Mouse (Mus musculus): ENCODE measurements around the gene Cysltr2.
A peak's percentile ranks its signal among the peaks of the same experiment; 100 is the strongest.

Cysltr2 gene

DNA sequence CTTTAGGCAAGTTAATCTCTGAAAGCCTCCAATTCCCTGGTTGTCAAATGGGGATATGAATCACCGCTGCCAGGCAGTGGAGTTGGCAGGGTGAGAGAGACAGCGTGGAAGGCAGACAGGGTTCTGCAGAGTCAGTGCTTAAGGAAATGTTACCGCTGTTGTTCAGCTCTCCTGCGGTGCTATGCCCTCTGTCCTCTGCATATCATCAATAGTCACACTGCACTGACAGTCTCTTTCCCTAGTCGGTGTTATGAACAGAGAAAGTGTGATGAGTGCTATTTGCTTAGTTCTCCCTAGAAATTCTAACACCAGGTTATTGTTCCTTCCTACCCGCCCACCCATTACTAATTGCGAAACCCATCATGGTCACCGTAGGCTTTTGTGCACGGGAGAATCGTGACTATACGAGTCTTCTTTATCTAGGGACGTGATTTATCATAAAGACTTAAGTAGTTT, 65.9 kb downstream of the Cysltr2 start:
- TF ChIP-seq CTCF (conservative IDR thresholded peaks at IDR 0.05; ENCODE audit: low read length), result no peak
- no peak for TF ChIP-seq POU5F1 (IDR thresholded peaks at IDR 0.05; ENCODE audit: borderline replicate concordance, low read length)
- no peak for TF ChIP-seq NANOG (IDR thresholded peaks at IDR 0.05; ENCODE audit: borderline replicate concordance, low read length)
- H3K9me3 ChIP-seq (ENCODE audit: low read length), result no peaks in the 10 kb centered on the region
- H3K4me3 ChIP-seq (replicated peaks; ENCODE audit: low read length), result no peak overlapping the region
- peaks cover 27% of the 10 kb centered on the region for H3K27me3 ChIP-seq (ENCODE audit: insufficient read depth, low read length)
- H3K4me1 ChIP-seq (replicated peaks; ENCODE audit: low read depth, low read length), result peaks cover 2% of the 10 kb centered on the region; the same call in 1 of the 2 replicates
- no peaks in the 10 kb centered on the region for H3K36me3 ChIP-seq (ENCODE audit: insufficient read depth, low read length)

- H3K4me3 ChIP-seq (replicated peaks; ENCODE audit: low read length), result no peak overlapping the region
- peaks cover 27% of the 10 kb centered on the region for H3K27me3 ChIP-seq (ENCODE audit: insufficient read depth, low read length)
- no peak for TF ChIP-seq CTCF (conservative IDR thresholded peaks at IDR 0.05; ENCODE audit: low read length)
- TF ChIP-seq NANOG (IDR thresholded peaks at IDR 0.05; ENCODE audit: borderline replicate concordance, low read length), result no peak
- no peak for TF ChIP-seq POU5F1 (IDR thresholded peaks at IDR 0.05; ENCODE audit: borderline replicate concordance, low read length)
- H3K4me1 ChIP-seq (replicated peaks; ENCODE audit: low read depth, low read length), result peaks cover 2% of the 10 kb centered on the region; the same call in 1 of the 2 replicates
- no peaks in the 10 kb centered on the region for H3K9me3 ChIP-seq (ENCODE audit: low read length)
- no peaks in the 10 kb centered on the region for H3K36me3 ChIP-seq (ENCODE audit: insufficient read depth, low read length)
These were observed 68.2 kb downstream of the Cysltr2 start for GRCm38 (mm10) chr14:72980761-72981160.

DNA sequence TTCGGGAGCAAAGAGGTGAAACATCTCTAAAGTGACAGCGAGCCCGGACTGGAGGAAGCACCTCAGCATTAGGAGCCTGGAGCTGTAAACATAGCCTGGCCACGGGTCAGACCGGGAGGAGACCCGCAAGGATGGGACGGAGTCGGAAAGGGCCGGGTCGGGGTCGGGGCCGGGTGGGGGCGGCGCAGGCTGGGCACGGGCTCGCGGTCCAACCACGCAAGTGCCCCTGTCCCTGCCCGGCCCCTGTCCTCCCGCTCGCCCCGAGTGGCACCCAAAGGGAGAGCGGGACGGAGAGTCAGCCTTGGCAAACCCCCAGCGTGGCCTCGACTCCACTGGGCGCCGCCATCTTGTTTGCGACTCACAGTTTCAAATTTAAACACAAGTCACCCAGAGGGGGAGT, 68.8 kb downstream of the Cysltr2 start:
- no peak for TF ChIP-seq NANOG (IDR thresholded peaks at IDR 0.05; ENCODE audit: borderline replicate concordance, low read length)
- TF ChIP-seq POU5F1 (IDR thresholded peaks at IDR 0.05; ENCODE audit: borderline replicate concordance, low read length), result no peak
- no peak for TF ChIP-seq CTCF (conservative IDR thresholded peaks at IDR 0.05; ENCODE audit: low read length)
- Histone ChIP-seq H3K27me3 (ENCODE audit: insufficient read depth, low read length) (peaks cover 27% of the 10 kb centered on the region), H3K4me1 (replicated peaks; ENCODE audit: low read depth, low read length) (peaks cover 2% of the 10 kb centered on the region; the same call in 1 of the 2 replicates), H3K9me3 (ENCODE audit: low read length) (no peaks in the 10 kb centered on the region), H3K36me3 (ENCODE audit: insufficient read depth, low read length) (no peaks in the 10 kb centered on the region), H3K4me3 (replicated peaks; ENCODE audit: low read length) (peak overlapping the region; percentile 60)

DNA sequence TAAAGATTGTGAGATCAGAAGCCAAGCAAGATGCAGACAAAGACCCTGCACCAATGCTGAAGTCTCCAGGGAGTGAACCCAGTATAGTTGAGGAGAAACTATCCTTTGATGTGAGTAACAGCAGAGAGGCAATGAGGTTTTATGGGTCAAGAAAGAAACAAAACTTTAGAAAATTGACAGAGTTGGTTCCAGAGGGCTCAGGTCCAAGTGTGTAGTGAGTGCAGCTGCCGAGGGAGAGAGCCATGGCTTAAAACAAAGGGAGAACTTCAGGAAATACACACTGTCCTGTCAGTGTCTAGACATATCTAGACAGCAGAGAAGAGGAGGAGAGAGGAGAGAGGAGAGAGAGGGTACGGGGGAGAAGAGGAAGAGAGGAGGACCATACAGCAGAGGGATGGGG, 72.8 kb downstream of the Cysltr2 start:
- no peaks in the 10 kb centered on the region for H3K36me3 ChIP-seq (ENCODE audit: insufficient read depth, low read length)
- no peak overlapping the region for H3K4me3 ChIP-seq (replicated peaks; ENCODE audit: low read length)
- H3K4me1 ChIP-seq (replicated peaks; ENCODE audit: low read depth, low read length), result no peaks in the 10 kb centered on the region

More for the DNA sequence above, 72.8 kb downstream of the Cysltr2 start:
- no peak for TF ChIP-seq CTCF (conservative IDR thresholded peaks at IDR 0.05; ENCODE audit: low read length)
- no peak for TF ChIP-seq NANOG (IDR thresholded peaks at IDR 0.05; ENCODE audit: borderline replicate concordance, low read length)
- no peak for TF ChIP-seq POU5F1 (IDR thresholded peaks at IDR 0.05; ENCODE audit: borderline replicate concordance, low read length)
- no peaks in the 10 kb centered on the region for H3K9me3 ChIP-seq (ENCODE audit: low read length)
- H3K27me3 ChIP-seq (ENCODE audit: insufficient read depth, low read length), result peaks cover 15% of the 10 kb centered on the region; the same call in 1 of the 2 replicates

Data from E14TG2a.4 (cell line).